In the genomic region with DNA sequence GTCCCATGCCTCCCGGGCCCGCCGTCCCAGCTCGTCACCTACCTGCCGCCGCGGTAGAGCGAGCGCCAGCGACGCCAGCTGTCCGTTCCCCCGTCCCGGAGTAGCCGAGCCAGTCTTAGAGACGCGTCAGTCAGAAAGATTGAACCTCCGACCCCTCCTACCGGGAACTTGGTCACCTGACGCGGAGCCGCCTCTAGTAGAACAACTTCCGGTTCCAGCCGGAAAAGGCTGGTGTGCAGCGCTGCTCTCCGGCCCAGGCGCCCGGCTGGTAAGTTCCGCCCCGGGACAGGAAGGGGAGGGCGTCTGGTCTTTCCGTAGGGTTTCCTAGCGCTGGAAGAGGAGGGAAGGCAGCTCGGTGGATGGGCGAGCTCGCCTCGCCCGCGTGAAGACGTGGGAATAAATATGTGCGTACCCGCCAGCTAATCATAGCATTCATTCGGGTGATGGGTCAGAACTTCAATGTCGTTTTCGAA, we compare ENCODE assay signal across 1 mouse cellular context.
A peak's percentile ranks its signal among the peaks of the same experiment; 100 is the strongest.
TF ChIP-seq lines count a peak whose summit lies in the region.

Gene Rnf185, minus strand, starts transcription at position 197 of the 473 bp plus-strand sequence.

TF ChIP-seq in MEL, 35 proteins besides CTCF, POLR2A, EP300 and RAD21 (continued from another document):
- TF ChIP-seq E2F4 (IDR thresholded peaks at IDR 0.05; ENCODE audit: borderline replicate concordance, low read depth, low read length) (no peak; the same call in 1 of the 2 replicates), NELFE (IDR thresholded peaks at IDR 0.05; ENCODE audit: low read depth, low read length) (peak; percentile 99), USF1 (IDR thresholded peaks at IDR 0.05; ENCODE audit: low read depth, low read length) (peak; percentile 98), ZC3H11A (IDR thresholded peaks at IDR 0.05; ENCODE audit: low read depth, low read length) (no peak), BHLHE40 (IDR thresholded peaks at IDR 0.05; ENCODE audit: borderline replicate concordance, low read depth, low read length) (peak; percentile 87), GABPA (IDR thresholded peaks at IDR 0.05; ENCODE audit: low read depth, low read length) (no peak), MXI1 (IDR thresholded peaks at IDR 0.05; ENCODE audit: low read depth, low read length) (peak; percentile 91), RCOR1 (IDR thresholded peaks at IDR 0.05; ENCODE audit: low read depth, low read length) (peak; percentile 85), SIN3A (IDR thresholded peaks at IDR 0.05; ENCODE audit: low read length) (peak; percentile 93), ZKSCAN1 (IDR thresholded peaks at IDR 0.05; ENCODE audit: low read depth, low read length) (no peak), POLR2AphosphoS2 (IDR thresholded peaks at IDR 0.05; ENCODE audit: low read length) (peak; percentile 97), MAX (IDR thresholded peaks at IDR 0.05; ENCODE audit: low read length) (peak; percentile 91)
